Mouse (Mus musculus) spleen, postnatal 0 days (tissue): ENCODE results near the gene Csf2rb. TPM values are rescaled to one million over a fixed set of nuclear protein-coding genes. Genes with fewer than 3 reads are reported as not detected.

Experiments
- polyA plus RNA-seq: library from polyadenylated mRNA; unstranded; fragments of >200 nt; fragmentation: Nextera tagmentation; extraction: Ambion mirVana; gene quantifications from 2 replicates; pipeline ENCODE4 v1.2.1, GENCODE M21; 2015

Gene Csf2rb
- polyA plus RNA-seq = 10.7 and 15.6 TPM in 2 replicates

DNA sequence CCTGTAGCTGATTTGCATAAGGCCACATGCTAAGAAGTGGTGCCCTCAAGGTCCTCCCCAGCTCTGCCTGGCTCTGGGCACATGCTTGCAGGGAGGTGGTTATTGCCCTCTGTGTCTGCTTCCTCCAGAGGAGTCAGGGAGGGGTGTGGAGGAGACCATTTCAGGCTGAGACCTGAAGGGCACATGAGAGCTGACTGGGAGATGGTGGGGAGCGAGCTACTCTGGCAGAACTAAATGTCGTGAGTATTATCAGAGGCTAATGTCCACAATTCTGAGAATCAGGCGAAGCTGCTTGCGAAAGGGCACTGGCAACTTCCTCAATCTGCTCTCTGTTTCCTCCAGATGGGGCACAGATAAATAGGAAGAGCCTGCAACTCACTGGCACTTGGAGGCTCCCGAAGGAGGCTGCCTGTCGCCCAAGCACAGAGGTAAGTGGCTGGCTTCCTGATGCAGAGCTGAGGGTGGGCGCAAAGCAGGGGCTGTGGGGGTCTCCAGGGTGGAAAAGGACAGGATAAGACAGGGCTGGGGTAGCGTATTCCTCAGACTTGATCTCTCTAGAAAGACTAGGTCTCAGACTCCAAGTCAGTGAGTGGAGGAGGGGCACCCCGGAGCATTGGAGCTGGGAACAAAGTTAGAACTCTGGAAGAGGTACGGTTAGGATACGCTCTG, at the start of gene Csf2rb:
TSS of gene Csf2rb (plus strand) at position 82 of the 669 bp plus-strand sequence.

GRCm38 (mm10) chr15:78305341-78305933, 20.1 kb upstream of the Csf2rb start, which contains the start of gene Csf2rb2:
TSS of gene Csf2rb2 (minus strand) at chr15:78305721.

GRCm38 (mm10) chr15:78395478-78395962, 70.0 kb downstream of the Csf2rb start, which contains the start of gene Tex33:
TSS of gene Tex33 (minus strand) at chr15:78395912.

Other genes starting within 250 kb of the Csf2rb start
- gene Cacng2, start 205.7 kb upstream of the Csf2rb start, polyA plus RNA-seq = not detected in 2 replicates
- gene Ift27, start 151.6 kb upstream of the Csf2rb start, polyA plus RNA-seq = 60.5 and 60.7 TPM in 2 replicates
- not detected in 2 replicates for gene Pvalb, start 119.4 kb upstream of the Csf2rb start, polyA plus RNA-seq
- gene Ncf4, start 81.0 kb upstream of the Csf2rb start, polyA plus RNA-seq = 91.3 and 109 TPM in 2 replicates
- 2.0 and 2.5 TPM in 2 replicates for gene Csf2rb2, start 20.0 kb upstream of the Csf2rb start, polyA plus RNA-seq
- gene Tex33, start 70.2 kb downstream of the Csf2rb start, polyA plus RNA-seq = not detected in 2 replicates
- gene Tst, start 80.2 kb downstream of the Csf2rb start, polyA plus RNA-seq = 28.7 and 36.2 TPM in 2 replicates
- 5.7 and 5.9 TPM in 2 replicates for gene Mpst, start 80.7 kb downstream of the Csf2rb start, polyA plus RNA-seq
- gene Kctd17, start 102.8 kb downstream of the Csf2rb start, polyA plus RNA-seq = 15.1 and 17.1 TPM in 2 replicates
- gene Tmprss6, start 142.9 kb downstream of the Csf2rb start, polyA plus RNA-seq = 0.11 and 0.30 TPM in 2 replicates
- gene Il2rb, start 169.5 kb downstream of the Csf2rb start, polyA plus RNA-seq = 2.8 and 4.1 TPM in 2 replicates
- gene C1qtnf6, start 205.7 kb downstream of the Csf2rb start, polyA plus RNA-seq = 8.1 and 10.1 TPM in 2 replicates
- gene Sstr3, start 218.9 kb downstream of the Csf2rb start, polyA plus RNA-seq = not detected in 2 replicates
- gene Rac2, start 247.0 kb downstream of the Csf2rb start, polyA plus RNA-seq = 213 and 273 TPM in 2 replicates